Mouse (Mus musculus) lung, embryonic 16.5 days (tissue): Measurements from ENCODE around the gene Armh1. TPM values are rescaled to one million over a fixed set of nuclear protein-coding genes. Genes with fewer than 3 reads are reported as not detected.
"Not testable (repeated sequence)": the region's sequence is repeated elsewhere in the genome, so short reads cannot be mapped to it uniquely, and the experiment has no call there.

Experiments used
- ATAC-seq: fragments of 200-750 bp; cut with Nextera tagmentation; 2 replicates; pipeline ENCODE4 v1.8.0; 2017; ENCODE audit warnings: low read depth, mild to moderate bottlenecking, moderate library complexity
- H3K27ac ChIP-seq: fragments of 300-500 bp; sonication (generic); 2 replicates; pipeline ENCODE4 v1.5.1; 2014; ENCODE audit warnings: mild to moderate bottlenecking, control low read depth, low read length
- H3K27me3 ChIP-seq: fragments of 300-500 bp; sonication (generic); 2 replicates; pipeline ENCODE4 v1.6.1; 2014; ENCODE audit warnings: low read depth, low read length, mixed read lengths; ENCODE audit not compliant: control insufficient read depth, insufficient read depth
- H3K36me3 ChIP-seq: fragments of 300-500 bp; sonication (generic); 2 replicates; pipeline ENCODE4 v1.6.1; 2014; ENCODE audit warnings: low read length; ENCODE audit not compliant: control insufficient read depth, insufficient read depth
- H3K4me1 ChIP-seq: fragments of 300-500 bp; sonication (generic); replicated peaks from 2 replicates; pipeline ENCODE4 v1.6.1; 2014; ENCODE audit warnings: low read length, mixed read lengths; ENCODE audit not compliant: control insufficient read depth, insufficient read depth
- H3K4me2 ChIP-seq: fragments of 300-500 bp; sonication (generic); 2 replicates; pipeline ENCODE4 v1.6.1; 2014; ENCODE audit warnings: low read depth, low read length, control low read depth
- H3K4me3 ChIP-seq: fragments of 300-500 bp; sonication (generic); 2 replicates; pipeline ENCODE4 v1.5.1; 2014; ENCODE audit warnings: mild to moderate bottlenecking, low read length, control low read depth
- H3K9ac ChIP-seq: fragments of 300-500 bp; sonication (generic); 2 replicates; pipeline ENCODE4 v1.6.1; 2014; ENCODE audit warnings: low read length, control low read depth
- H3K9me3 ChIP-seq: fragments of 300-500 bp; sonication (generic); 2 replicates; pipeline ENCODE4 v1.6.1; 2016; ENCODE audit warnings: low read length; ENCODE audit not compliant: control insufficient read depth
- WGBS: fragments of 180-500 bp; shearing (Covaris S2); extraction: QIAGEN DNeasy Blood & Tissue Kit; methylation state at CpG from one replicate; pipeline ENCODE4 v1.1.7; 2014; 5-methylcytosine and 5-hydroxymethylcytosine counted together
- polyA plus RNA-seq: library from polyadenylated mRNA; unstranded; fragments of >200 nt; fragmentation: Nextera tagmentation; extraction: Ambion mirVana; gene quantifications from 2 replicates; pipeline ENCODE4 v1.2.1, GENCODE M21; 2015

The Armh1 gene
- polyA plus RNA-seq, 1 experiment from 2014 or later = 2.0 TPM

DNA sequence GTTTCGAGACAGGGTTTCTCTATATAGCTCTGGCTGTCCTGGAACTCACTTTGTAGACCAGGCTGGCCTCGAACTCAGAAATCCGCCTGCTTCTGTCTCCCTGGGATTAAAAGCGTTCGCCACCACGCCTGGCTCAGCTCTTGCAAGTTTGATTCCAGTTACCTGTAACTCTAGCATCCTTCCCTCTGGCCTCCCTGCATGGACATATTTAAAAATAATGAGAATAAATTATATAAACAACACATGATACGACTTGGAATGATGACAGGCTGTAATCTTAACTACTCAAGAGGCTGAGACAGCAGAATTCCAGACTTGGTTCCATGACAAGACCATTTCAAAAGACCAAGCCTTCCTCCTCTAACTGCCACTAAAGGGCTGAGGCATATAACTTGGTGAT, 61.3 kb downstream of the Armh1 start:
- no peak overlapping the region for H3K9ac ChIP-seq
- H3K36me3 ChIP-seq = no peaks in the 10 kb centered on the region
- H3K4me2 ChIP-seq = no peak overlapping the region
- no peaks in the 10 kb centered on the region for H3K9me3 ChIP-seq
- H3K4me1 ChIP-seq = peaks cover 8% of the 10 kb centered on the region; the same call in 1 of the 2 replicates
- no peak for ATAC-seq
- H3K4me3 ChIP-seq = no peak overlapping the region
- H3K27ac ChIP-seq = peak overlapping the region; percentile 87
- H3K27me3 ChIP-seq = no peaks in the 10 kb centered on the region
- WGBS = 61% methylated on average over 7 of the region's 7 CpGs

- H3K36me3 ChIP-seq = no peaks in the 10 kb centered on the region
- peak; percentile 91 for ATAC-seq
- under 1% methylated on average over 9 of the region's 9 CpGs for WGBS
- peaks cover 8% of the 10 kb centered on the region; the same call in 1 of the 2 replicates for H3K4me1 ChIP-seq
- H3K27ac ChIP-seq = peak overlapping the region; percentile 87
- no peaks in the 10 kb centered on the region for H3K27me3 ChIP-seq
- peak overlapping the region; percentile 48 for H3K4me2 ChIP-seq
- H3K9ac ChIP-seq = peak overlapping the region; percentile 56
- H3K9me3 ChIP-seq = no peaks in the 10 kb centered on the region
- peak overlapping the region; percentile 48; the same call in 1 of the 2 replicates for H3K4me3 ChIP-seq
Observed at GRCm38 (mm10) chr4:117189856-117190543, 61.9 kb downstream of the Armh1 start.

DNA sequence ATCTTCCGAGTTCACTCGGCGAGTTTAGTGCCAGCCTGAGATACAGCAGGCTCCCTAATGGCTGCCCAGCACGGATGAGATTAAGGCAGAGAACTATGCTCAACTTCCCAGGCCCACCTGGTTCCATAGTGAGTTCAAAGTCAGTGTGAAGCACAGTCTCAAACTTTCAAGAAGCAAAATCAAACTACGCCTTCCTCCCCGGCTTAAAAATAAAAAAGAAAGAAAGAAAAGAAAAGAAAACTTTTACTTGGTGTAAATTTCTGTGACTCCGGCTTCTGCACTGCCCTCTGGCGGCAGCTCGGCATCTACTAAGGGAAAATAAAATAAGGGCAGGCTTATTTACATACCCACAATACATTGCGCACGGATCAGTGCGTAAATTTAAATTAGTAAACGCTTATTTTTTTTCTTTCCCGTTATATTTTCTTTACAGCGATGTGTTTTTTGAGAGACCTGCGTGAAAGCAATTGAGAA, 62.5 kb downstream of the Armh1 start:
- peak; percentile 76; the same call in 1 of the 2 replicates for ATAC-seq

DNA sequence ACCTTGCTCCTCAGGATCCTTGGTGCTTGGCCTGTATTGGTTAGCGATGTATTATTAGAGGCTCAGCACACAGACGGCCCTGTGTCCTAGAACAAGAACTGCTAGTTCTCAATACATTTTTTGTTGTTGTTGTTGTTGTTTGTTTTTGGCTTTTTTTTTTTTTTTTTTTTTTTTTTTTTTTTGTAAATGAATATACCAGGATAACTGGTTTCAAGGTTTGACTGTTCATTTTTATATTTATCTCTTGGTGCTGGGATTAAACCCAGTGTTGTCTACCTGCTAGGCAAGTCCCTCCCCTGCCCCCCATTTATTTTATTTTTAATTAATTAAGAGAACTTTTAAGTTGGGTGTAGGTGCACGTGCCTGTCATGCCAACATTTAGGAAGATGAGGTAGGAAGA, 63.0 kb downstream of the Armh1 start:
- no peaks in the 10 kb centered on the region for H3K36me3 ChIP-seq
- ATAC-seq = peak; percentile 1; the same call in 1 of the 2 replicates
- H3K4me1 ChIP-seq = peaks cover 8% of the 10 kb centered on the region; the same call in 1 of the 2 replicates
- peak overlapping the region; percentile 58 for H3K27ac ChIP-seq
- H3K27me3 ChIP-seq = no peaks in the 10 kb centered on the region
- peak overlapping the region; percentile 61 for H3K9ac ChIP-seq
- H3K4me2 ChIP-seq = peak overlapping the region; percentile 48
- peak overlapping the region; percentile 48 for H3K4me3 ChIP-seq
- no peaks in the 10 kb centered on the region for H3K9me3 ChIP-seq
- 49% methylated on average over 3 of the region's 3 CpGs for WGBS

More for the DNA sequence above, 62.5 kb downstream of the Armh1 start:
- Histone ChIP-seq H3K4me2 (peak overlapping the region; percentile 48), H3K36me3 (no peaks in the 10 kb centered on the region), H3K4me1 (peaks cover 8% of the 10 kb centered on the region; the same call in 1 of the 2 replicates), H3K9ac (peak overlapping the region; percentile 61), H3K4me3 (peak overlapping the region; percentile 48), H3K27ac (peak overlapping the region; percentile 58), H3K9me3 (no peaks in the 10 kb centered on the region), H3K27me3 (no peaks in the 10 kb centered on the region)
- WGBS = under 1% methylated on average over 16 of the region's 16 CpGs

GRCm38 (mm10) chr4:117182759-117183096, 69.2 kb downstream of the Armh1 start:
- WGBS = 12% methylated on average over 9 of the region's 9 CpGs
- not testable (repeated sequence) for H3K27ac ChIP-seq, H3K27me3 ChIP-seq, H3K9me3 ChIP-seq, H3K4me1 ChIP-seq
- Histone ChIP-seq H3K4me3 (peak overlapping the region; percentile 65), H3K9ac (peak overlapping the region; percentile 72), H3K4me2 (peak overlapping the region; percentile 58), H3K36me3 (peaks cover 19% of the 10 kb centered on the region)
- peak; percentile 53 for ATAC-seq

GRCm38 (mm10) chr4:117181863-117182758, 69.8 kb downstream of the Armh1 start, which contains the start of gene Kif2c:
Gene Kif2c (minus strand): TSS chr4:117182639.
- H3K27ac ChIP-seq = peak within 1 kb of the TSS; percentile 23
- peak within 1 kb of the TSS; percentile 72 for H3K9ac ChIP-seq
- peaks cover 24% of the 10 kb centered on the region for H3K36me3 ChIP-seq
- WGBS = under 1% methylated on average over 42 of the region's 42 CpGs
- peak within 1 kb of the TSS; percentile 65 for H3K4me3 ChIP-seq
- peak; percentile 98 for ATAC-seq
- H3K9me3 ChIP-seq = no peaks in the 10 kb centered on the region
- H3K4me1 ChIP-seq = peaks cover 6% of the 10 kb centered on the region
- peak within 1 kb of the TSS; percentile 58 for H3K4me2 ChIP-seq
- H3K27me3 ChIP-seq = no peaks in the 10 kb centered on the region

DNA sequence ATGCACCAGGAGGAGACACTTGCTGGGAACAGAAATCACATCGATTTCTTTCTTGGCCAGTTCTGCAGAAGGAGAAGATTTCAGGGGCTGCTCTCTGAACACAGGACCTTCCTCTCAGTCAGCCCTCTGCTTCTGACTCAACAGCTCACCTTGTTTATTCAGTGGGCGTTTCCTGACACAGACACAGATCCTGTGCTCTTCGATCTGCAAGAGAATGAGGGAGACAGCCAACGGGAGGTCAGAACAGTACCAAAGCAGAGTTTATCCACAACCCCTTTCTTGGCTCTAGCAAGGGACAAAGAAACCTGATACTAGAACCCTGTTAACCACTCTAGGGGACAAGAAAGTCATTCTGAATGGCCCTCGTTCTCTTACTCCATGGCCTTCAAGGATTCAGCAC, 82.0 kb downstream of the Armh1 start:
- Histone ChIP-seq H3K9me3 (no peaks in the 10 kb centered on the region), H3K4me3 (no peak overlapping the region), H3K27me3 (no peaks in the 10 kb centered on the region), H3K27ac (no peak overlapping the region), H3K9ac (no peak overlapping the region), H3K36me3 (peaks cover 49% of the 10 kb centered on the region), H3K4me2 (no peak overlapping the region), H3K4me1 (no peaks in the 10 kb centered on the region)
- 81% methylated on average over 5 of the region's 5 CpGs for WGBS
- ATAC-seq = no peak
